Mouse (Mus musculus): Measurements from ENCODE around the gene Padi2.

DNA sequence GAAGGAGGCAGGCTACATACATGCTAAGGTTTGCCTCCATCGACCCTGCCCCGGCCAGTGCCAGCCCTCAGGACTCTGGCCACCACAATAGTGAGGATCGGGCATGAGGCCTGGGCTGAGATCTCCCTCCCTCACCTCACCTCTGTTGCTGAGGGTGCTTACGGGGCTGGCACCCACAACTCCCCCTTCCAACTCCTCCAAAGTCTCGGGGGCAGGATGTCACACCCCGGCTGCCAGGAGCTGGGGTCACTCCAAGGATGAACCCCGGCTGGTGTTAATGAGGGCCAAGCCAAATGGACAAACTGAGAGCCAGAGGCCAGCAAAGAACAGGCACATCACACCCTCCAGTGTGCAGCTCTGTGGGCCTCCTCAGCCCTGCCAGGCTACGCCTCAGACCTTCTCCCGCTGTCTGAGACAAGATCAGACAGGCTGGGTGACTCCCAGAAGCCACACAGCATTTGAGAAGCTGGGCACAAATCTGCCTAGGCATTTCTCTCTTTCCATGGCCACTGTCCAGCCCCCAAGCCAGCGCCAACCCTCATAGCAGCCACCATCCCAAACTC, 6.2 kb downstream of the Padi2 start:
- TF ChIP-seq CTCF (IDR thresholded peaks at IDR 0.05; ENCODE audit: low read depth) = no peak
- no peak for TF ChIP-seq EP300 (IDR thresholded peaks at IDR 0.05; ENCODE audit: low read depth)

All from liver, embryonic 14.5 days (tissue).